Mouse (Mus musculus): ENCODE data around the gene Nfatc3. TPM values are rescaled to one million over a fixed set of nuclear protein-coding genes. Genes with fewer than 3 reads are reported as not detected.

The Nfatc3 gene
- polyA plus RNA-seq, 1 experiment from 2014 or later, result 3.4 TPM

- Histone ChIP-seq H3K36me3 (ENCODE audit: control insufficient read depth, insufficient read depth, low read length) (no peaks in the 10 kb centered on the region), H3K27me3 (ENCODE audit: control insufficient read depth, insufficient read depth, low read length) (no peaks in the 10 kb centered on the region), H3K9me3 (ENCODE audit: control insufficient read depth, low read length) (no peaks in the 10 kb centered on the region), H3K27ac (replicated peaks; ENCODE audit: low read depth, low read length) (no peak overlapping the region), H3K4me2 (ENCODE audit: low read length) (no peak overlapping the region), H3K4me1 (ENCODE audit: control insufficient read depth, insufficient read depth, low read length) (peaks cover 20% of the 10 kb centered on the region), H3K9ac (replicated peaks; ENCODE audit: low read length) (no peak overlapping the region), H3K4me3 (replicated peaks; ENCODE audit: low read depth, low read length) (no peak overlapping the region)
- WGBS, result 98% methylated on average over 7 of the region's 7 CpGs
- ATAC-seq (ENCODE audit: low FRiP score, low TSS enrichment) (no peak), DNase-seq (no peak)
Observed at GRCm38 (mm10) chr8:106063046-106063445, 4.4 kb downstream of the Nfatc3 start.

DNA sequence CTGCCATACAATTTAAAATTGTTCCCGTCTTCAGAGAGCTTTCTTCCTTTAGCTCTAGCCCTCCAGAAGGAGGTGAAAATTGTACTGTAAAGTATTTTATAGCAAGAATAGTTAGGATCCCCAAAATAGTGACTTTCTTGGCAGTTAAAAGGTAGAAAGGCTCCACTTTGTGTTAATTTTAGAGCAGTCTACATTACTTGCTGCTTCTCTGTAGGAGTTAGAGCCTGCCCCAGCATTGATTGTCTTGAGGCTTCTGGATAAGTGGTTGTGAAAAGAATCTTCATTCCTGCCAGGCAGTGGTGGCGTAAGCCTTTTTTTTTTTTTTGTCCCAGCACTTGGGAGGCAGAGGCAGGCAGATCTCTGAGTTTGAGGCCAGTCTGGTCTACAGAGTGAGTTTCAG lies 8.1 kb downstream of the Nfatc3 start:
- Histone ChIP-seq H3K4me3 (replicated peaks; ENCODE audit: low read depth, low read length) (no peak overlapping the region), H3K27ac (replicated peaks; ENCODE audit: low read depth, low read length) (no peak overlapping the region), H3K4me2 (ENCODE audit: low read length) (no peak overlapping the region), H3K27me3 (ENCODE audit: control insufficient read depth, insufficient read depth, low read length) (no peaks in the 10 kb centered on the region), H3K9ac (replicated peaks; ENCODE audit: low read length) (no peak overlapping the region), H3K9me3 (ENCODE audit: control insufficient read depth, low read length) (no peaks in the 10 kb centered on the region), H3K36me3 (ENCODE audit: control insufficient read depth, insufficient read depth, low read length) (no peaks in the 10 kb centered on the region), H3K4me1 (ENCODE audit: control insufficient read depth, insufficient read depth, low read length) (peaks cover under 1% of the 10 kb centered on the region)
- WGBS, result 97% methylated on average over 2 of the region's 2 CpGs
- DNase-seq (no peak), ATAC-seq (ENCODE audit: low FRiP score, low TSS enrichment) (no peak)

- H3K4me2 ChIP-seq (ENCODE audit: low read length), result no peak overlapping the region
- H3K36me3 ChIP-seq (ENCODE audit: control insufficient read depth, insufficient read depth, low read length), result no peaks in the 10 kb centered on the region
- H3K4me1 ChIP-seq (ENCODE audit: control insufficient read depth, insufficient read depth, low read length), result no peaks in the 10 kb centered on the region
- no peaks in the 10 kb centered on the region for H3K9me3 ChIP-seq (ENCODE audit: control insufficient read depth, low read length)
- no peak overlapping the region for H3K9ac ChIP-seq (replicated peaks; ENCODE audit: low read length)
- WGBS, result 67% methylated on average over 1 of the region's 1 CpGs
- DNase-seq, result no peak
- no peak overlapping the region for H3K27ac ChIP-seq (replicated peaks; ENCODE audit: low read depth, low read length)
- H3K4me3 ChIP-seq (replicated peaks; ENCODE audit: low read depth, low read length), result no peak overlapping the region
- no peak for ATAC-seq (ENCODE audit: low FRiP score, low TSS enrichment)
- H3K27me3 ChIP-seq (ENCODE audit: control insufficient read depth, insufficient read depth, low read length), result no peaks in the 10 kb centered on the region
Observed at GRCm38 (mm10) chr8:106069565-106069964, 10.9 kb downstream of the Nfatc3 start.

DNA sequence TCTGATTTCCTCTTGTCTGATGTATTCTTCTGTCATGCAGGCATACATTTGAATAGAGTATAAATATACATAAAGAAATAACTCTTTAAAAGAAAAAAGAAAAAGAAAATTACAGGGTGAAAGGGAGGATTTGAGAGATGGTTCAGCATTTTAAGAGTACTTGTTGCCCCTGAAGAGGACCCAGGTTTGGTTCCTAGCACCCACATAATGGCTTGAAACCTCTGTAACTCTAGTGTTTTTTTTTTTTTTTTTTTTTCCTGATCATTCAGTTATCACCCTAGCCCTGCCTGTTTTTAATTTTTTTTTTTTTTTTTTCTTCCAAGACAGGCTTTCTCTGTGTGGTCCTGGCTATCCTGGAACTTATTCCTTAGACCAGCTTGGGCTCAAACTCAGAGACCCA lies 13.5 kb downstream of the Nfatc3 start:
- ATAC-seq (ENCODE audit: low FRiP score, low TSS enrichment) (no peak), DNase-seq (no peak)
- no peaks in the 10 kb centered on the region for H3K27me3 ChIP-seq (ENCODE audit: control insufficient read depth, insufficient read depth, low read length)
- no peak overlapping the region for H3K9ac ChIP-seq (replicated peaks; ENCODE audit: low read length)
- no peaks in the 10 kb centered on the region for H3K36me3 ChIP-seq (ENCODE audit: control insufficient read depth, insufficient read depth, low read length)
- H3K9me3 ChIP-seq (ENCODE audit: control insufficient read depth, low read length), result no peaks in the 10 kb centered on the region
- H3K27ac ChIP-seq (replicated peaks; ENCODE audit: low read depth, low read length), result no peak overlapping the region
- no peaks in the 10 kb centered on the region for H3K4me1 ChIP-seq (ENCODE audit: control insufficient read depth, insufficient read depth, low read length)
- no peak overlapping the region for H3K4me2 ChIP-seq (ENCODE audit: low read length)
- no peak overlapping the region for H3K4me3 ChIP-seq (replicated peaks; ENCODE audit: low read depth, low read length)

DNA sequence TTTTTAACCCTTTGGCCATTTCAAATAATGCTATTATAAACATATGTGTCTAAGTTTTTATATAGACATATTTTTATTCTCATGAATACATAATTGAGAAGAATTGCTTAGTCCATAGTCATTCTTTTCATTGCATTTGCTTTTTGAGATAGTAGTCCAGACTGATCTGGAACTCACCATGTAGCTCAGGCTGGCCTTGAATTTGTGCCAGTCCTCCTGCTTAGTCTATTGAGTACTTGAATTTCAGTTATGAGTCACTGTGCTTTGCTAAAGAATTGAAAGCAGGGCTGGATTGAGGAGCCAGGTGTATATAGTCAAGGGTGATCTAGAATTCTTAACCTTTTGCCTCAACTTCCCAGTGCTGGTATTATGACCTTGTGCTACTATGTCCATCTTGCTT lies 15.6 kb downstream of the Nfatc3 start:
- Histone ChIP-seq H3K9me3 (ENCODE audit: control insufficient read depth, low read length) (no peaks in the 10 kb centered on the region), H3K9ac (replicated peaks; ENCODE audit: low read length) (no peak overlapping the region), H3K27me3 (ENCODE audit: control insufficient read depth, insufficient read depth, low read length) (no peaks in the 10 kb centered on the region), H3K4me3 (replicated peaks; ENCODE audit: low read depth, low read length) (no peak overlapping the region), H3K27ac (replicated peaks; ENCODE audit: low read depth, low read length) (no peak overlapping the region), H3K36me3 (ENCODE audit: control insufficient read depth, insufficient read depth, low read length) (peaks cover 6% of the 10 kb centered on the region; the same call in 1 of the 2 replicates), H3K4me2 (ENCODE audit: low read length) (no peak overlapping the region), H3K4me1 (ENCODE audit: control insufficient read depth, insufficient read depth, low read length) (no peaks in the 10 kb centered on the region)
- DNase-seq (no peak), ATAC-seq (ENCODE audit: low FRiP score, low TSS enrichment) (no peak)

- H3K4me3 ChIP-seq (replicated peaks; ENCODE audit: low read depth, low read length), result no peak overlapping the region
- H3K36me3 ChIP-seq (ENCODE audit: control insufficient read depth, insufficient read depth, low read length), result peaks cover 8% of the 10 kb centered on the region; the same call in 1 of the 2 replicates
- no peak overlapping the region for H3K4me2 ChIP-seq (ENCODE audit: low read length)
- H3K4me1 ChIP-seq (ENCODE audit: control insufficient read depth, insufficient read depth, low read length), result no peaks in the 10 kb centered on the region
- no peaks in the 10 kb centered on the region for H3K27me3 ChIP-seq (ENCODE audit: control insufficient read depth, insufficient read depth, low read length)
- no peak overlapping the region for H3K27ac ChIP-seq (replicated peaks; ENCODE audit: low read depth, low read length)
- DNase-seq, result no peak
- ATAC-seq (ENCODE audit: low FRiP score, low TSS enrichment), result no peak
- no peaks in the 10 kb centered on the region for H3K9me3 ChIP-seq (ENCODE audit: control insufficient read depth, low read length)
- no peak overlapping the region for H3K9ac ChIP-seq (replicated peaks; ENCODE audit: low read length)
- WGBS, result 91% methylated on average over 1 of the region's 1 CpGs
Observed at GRCm38 (mm10) chr8:106074659-106075058, 16.0 kb downstream of the Nfatc3 start.

DNA sequence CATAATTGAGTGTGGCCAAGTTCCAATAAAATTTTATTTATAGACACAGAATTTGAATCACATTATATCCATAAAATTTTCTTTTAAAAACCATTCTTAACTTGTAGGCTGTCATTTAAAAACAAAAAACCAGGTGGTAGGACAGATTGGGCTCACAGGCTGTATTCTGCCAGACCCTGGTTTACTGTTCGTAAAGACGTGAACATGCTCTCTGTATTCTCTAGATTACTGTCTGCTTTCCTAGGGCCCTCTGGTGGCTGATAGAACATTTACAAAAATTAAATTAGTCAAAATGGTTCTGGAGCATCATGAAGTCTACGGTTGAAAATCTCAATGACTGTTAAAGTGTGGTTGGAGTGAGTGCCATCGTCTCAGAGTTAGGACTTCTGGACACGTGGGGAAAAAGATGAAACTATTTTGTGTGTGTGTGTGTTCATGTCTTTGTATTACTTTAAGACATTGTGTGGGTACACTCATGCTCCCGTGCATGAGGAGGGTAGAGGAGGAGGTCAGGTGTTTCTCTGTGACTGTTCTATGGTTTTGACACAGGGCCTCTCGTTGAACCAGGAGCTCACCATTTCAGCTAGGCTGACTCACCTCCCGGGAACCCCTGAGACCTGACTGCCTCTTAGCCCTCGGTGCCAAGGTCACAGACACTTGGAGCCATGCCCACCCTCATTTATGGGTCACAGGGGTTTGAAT lies 16.7 kb downstream of the Nfatc3 start:
- Histone ChIP-seq H3K27me3 (ENCODE audit: control insufficient read depth, insufficient read depth, low read length) (no peaks in the 10 kb centered on the region), H3K4me1 (ENCODE audit: control insufficient read depth, insufficient read depth, low read length) (no peaks in the 10 kb centered on the region), H3K9ac (replicated peaks; ENCODE audit: low read length) (no peak overlapping the region), H3K4me2 (ENCODE audit: low read length) (no peak overlapping the region), H3K4me3 (replicated peaks; ENCODE audit: low read depth, low read length) (no peak overlapping the region), H3K9me3 (ENCODE audit: control insufficient read depth, low read length) (no peaks in the 10 kb centered on the region), H3K36me3 (ENCODE audit: control insufficient read depth, insufficient read depth, low read length) (peaks cover 8% of the 10 kb centered on the region; the same call in 1 of the 2 replicates), H3K27ac (replicated peaks; ENCODE audit: low read depth, low read length) (no peak overlapping the region)
- DNase-seq (peak; percentile 21), ATAC-seq (ENCODE audit: low FRiP score, low TSS enrichment) (no peak)
- WGBS, result 86% methylated on average over 9 of the region's 9 CpGs

DNA sequence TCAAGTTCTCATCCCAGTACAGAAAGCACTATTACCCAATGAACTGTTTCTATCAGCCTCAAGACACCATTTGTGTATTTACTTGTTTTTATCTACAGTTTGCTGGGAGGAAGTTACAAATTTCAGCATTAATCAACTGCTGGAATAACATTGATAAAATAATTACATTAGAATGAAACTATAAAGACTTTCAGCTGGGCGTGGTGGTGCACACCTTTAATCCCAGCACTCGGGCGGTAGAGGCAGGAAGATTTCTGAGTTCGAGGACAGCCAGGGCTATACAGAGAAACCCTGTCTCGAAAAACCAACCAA lies 17.2 kb downstream of the Nfatc3 start:
- WGBS, result 93% methylated on average over 5 of the region's 5 CpGs

DNA sequence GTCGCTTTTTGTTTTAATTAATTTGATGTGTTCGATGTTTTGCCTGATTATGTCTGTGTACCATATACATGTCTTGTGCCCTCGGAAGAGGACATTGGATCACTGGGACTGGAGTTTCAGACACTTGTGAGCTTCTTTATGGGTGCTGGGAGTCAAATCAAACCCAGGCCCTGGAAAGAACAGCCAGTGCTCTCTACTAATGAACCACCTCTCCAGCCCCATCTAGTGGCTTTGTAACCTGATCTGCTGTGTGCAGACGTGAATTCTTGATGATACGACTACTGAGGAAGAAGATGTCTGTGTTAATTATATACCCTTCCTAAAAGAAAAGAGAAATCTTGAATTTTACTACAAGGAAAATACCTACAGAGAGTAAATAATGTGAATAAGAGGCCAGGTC lies 18.0 kb downstream of the Nfatc3 start:
- Histone ChIP-seq H3K9ac (replicated peaks; ENCODE audit: low read length) (no peak overlapping the region), H3K9me3 (ENCODE audit: control insufficient read depth, low read length) (no peaks in the 10 kb centered on the region), H3K4me3 (replicated peaks; ENCODE audit: low read depth, low read length) (no peak overlapping the region), H3K27ac (replicated peaks; ENCODE audit: low read depth, low read length) (no peak overlapping the region), H3K4me2 (ENCODE audit: low read length) (no peak overlapping the region), H3K4me1 (ENCODE audit: control insufficient read depth, insufficient read depth, low read length) (no peaks in the 10 kb centered on the region), H3K27me3 (ENCODE audit: control insufficient read depth, insufficient read depth, low read length) (no peaks in the 10 kb centered on the region), H3K36me3 (ENCODE audit: control insufficient read depth, insufficient read depth, low read length) (peaks cover 8% of the 10 kb centered on the region; the same call in 1 of the 2 replicates)
- DNase-seq (peak; percentile 30), ATAC-seq (ENCODE audit: low FRiP score, low TSS enrichment) (no peak)
- WGBS, result 84% methylated on average over 5 of the region's 5 CpGs

More for the DNA sequence above, 17.2 kb downstream of the Nfatc3 start:
- Histone ChIP-seq H3K36me3 (ENCODE audit: control insufficient read depth, insufficient read depth, low read length) (peaks cover 8% of the 10 kb centered on the region; the same call in 1 of the 2 replicates), H3K27ac (replicated peaks; ENCODE audit: low read depth, low read length) (no peak overlapping the region), H3K4me2 (ENCODE audit: low read length) (no peak overlapping the region), H3K4me3 (replicated peaks; ENCODE audit: low read depth, low read length) (no peak overlapping the region), H3K27me3 (ENCODE audit: control insufficient read depth, insufficient read depth, low read length) (no peaks in the 10 kb centered on the region), H3K9me3 (ENCODE audit: control insufficient read depth, low read length) (no peaks in the 10 kb centered on the region), H3K9ac (replicated peaks; ENCODE audit: low read length) (no peak overlapping the region), H3K4me1 (ENCODE audit: control insufficient read depth, insufficient read depth, low read length) (no peaks in the 10 kb centered on the region)
- DNase-seq (no peak), ATAC-seq (ENCODE audit: low FRiP score, low TSS enrichment) (no peak)
